Mouse (Mus musculus): ENCODE data around the gene Cdca7l. TPM values are rescaled to one million over a fixed set of nuclear protein-coding genes. Genes with fewer than 3 reads are reported as not detected.

Gene Cdca7l
- total and polyA plus RNA-seq, 3 experiments, result 30.6 to 56.6 (median 55.1) TPM

- Histone ChIP-seq H3K4me2 (ENCODE audit: insufficient read depth, low read depth, poor library complexity, severe bottlenecking) (peak overlapping the region; percentile 85), H3K4me1 (ENCODE audit: control insufficient read depth in 1 of 2, insufficient read depth in 2 of 2) (peaks cover 0 to 36% of the 10 kb centered on the region in 2 experiments; a peak in 3 of 4 replicates), H3K79me2 (replicated peaks; ENCODE audit: control insufficient read depth, extremely low read depth, insufficient read depth, poor library complexity, severe bottlenecking) (peaks cover 3% of the 10 kb centered on the region; the same call in 1 of the 2 replicates), H3K9me3 (replicated peaks; ENCODE audit: low read length) (no peaks in the 10 kb centered on the region), H3K4me3 (replicated peaks in 1 of 3; ENCODE audit: low read depth in 2 of 3, low read length in 2 of 3, poor library complexity in 1 of 3) (peak overlapping the region; percentile 6 to 72 (median 72)), H3K36me3 (replicated peaks in 1 of 2; ENCODE audit: control insufficient read depth in 1 of 2, insufficient read depth in 1 of 2, low read length in 1 of 2) (peaks cover 0 to 16% of the 10 kb centered on the region in 2 experiments), H3K9ac (ENCODE audit: insufficient read depth, low read depth) (no peak overlapping the region; the same call in 1 of the 2 replicates), H3K27ac (ENCODE audit: insufficient read depth, low read depth) (no peak overlapping the region), H3K27me3 (replicated peaks) (no peaks in the 10 kb centered on the region)
- DNase-seq (ENCODE audit: extremely low read depth), result no peak
- dilution Hi-C loops (cut with MboI; ENCODE audit: extremely low pct_ligation_motif_present, extremely low pct_unique_long_range_greater_than_20kb, low sequenced_read_pairs), result no loop called here
- in situ Hi-C loops (cut with MboI; ENCODE audit: low pct_ligation_motif_present, low pct_unique_long_range_greater_than_20kb, low sequenced_read_pairs), result no loop called here
- TF ChIP-seq BHLHE40 (IDR thresholded peaks at IDR 0.05; ENCODE audit: low read depth, low read length) (peak; percentile 52), MAX (IDR thresholded peaks at IDR 0.05; ENCODE audit: low read length) (peak; percentile 29; the same call in 1 of the 2 replicates), ZKSCAN1 (IDR thresholded peaks at IDR 0.05; ENCODE audit: borderline replicate concordance, low read depth, low read length) (no peak)
Measured at GRCm38 (mm10) chr12:117844917-117845316, 40.8 kb downstream of the Cdca7l start.

DNA sequence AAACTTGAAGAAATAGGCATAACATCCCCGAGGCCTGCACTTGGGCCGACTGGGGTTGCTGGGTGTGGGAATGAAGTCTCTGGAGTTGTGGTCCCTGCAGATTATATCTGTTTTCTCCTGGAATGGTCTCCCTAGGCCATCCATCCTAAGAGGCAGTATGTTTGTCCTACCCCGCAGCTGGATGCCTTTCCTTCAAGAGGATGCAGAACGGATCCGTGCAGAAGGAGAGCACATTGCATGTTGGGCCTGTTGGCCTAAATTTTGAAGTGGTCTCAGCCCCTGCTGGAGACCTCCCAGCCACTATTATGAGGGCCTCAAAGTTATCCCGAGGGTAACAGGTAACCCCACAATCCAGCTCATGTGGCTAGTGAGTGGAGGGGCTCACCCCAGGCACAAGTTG, 44.5 kb downstream of the Cdca7l start:
- dilution Hi-C loops (cut with MboI; ENCODE audit: extremely low pct_ligation_motif_present, extremely low pct_unique_long_range_greater_than_20kb, low sequenced_read_pairs), result no loop called here
- in situ Hi-C loops (cut with MboI; ENCODE audit: low pct_ligation_motif_present, low pct_unique_long_range_greater_than_20kb, low sequenced_read_pairs), result no loop called here
- Histone ChIP-seq H3K79me2 (replicated peaks; ENCODE audit: control insufficient read depth, extremely low read depth, insufficient read depth, poor library complexity, severe bottlenecking) (peaks cover 3% of the 10 kb centered on the region; the same call in 1 of the 2 replicates), H3K4me2 (ENCODE audit: insufficient read depth, low read depth, poor library complexity, severe bottlenecking) (no peak overlapping the region), H3K4me1 (ENCODE audit: control insufficient read depth in 1 of 2, insufficient read depth in 2 of 2) (peaks cover 0 to 37% of the 10 kb centered on the region in 2 experiments; a peak in 3 of 4 replicates), H3K27ac (ENCODE audit: insufficient read depth, low read depth) (no peak overlapping the region), H3K9ac (ENCODE audit: insufficient read depth, low read depth) (no peak overlapping the region), H3K27me3 (replicated peaks) (no peaks in the 10 kb centered on the region), H3K36me3 (replicated peaks in 1 of 2; ENCODE audit: control insufficient read depth in 1 of 2, insufficient read depth in 1 of 2, low read length in 1 of 2) (peaks cover 0 to 29% of the 10 kb centered on the region in 2 experiments), H3K4me3 (replicated peaks in 1 of 3; ENCODE audit: low read depth in 2 of 3, low read length in 2 of 3, poor library complexity in 1 of 3) (no peak overlapping the region), H3K9me3 (replicated peaks; ENCODE audit: low read length) (no peaks in the 10 kb centered on the region)
- no peak for TF ChIP-seq CTCF (conservative IDR thresholded peaks at IDR 0.05 in 1 of 2, IDR thresholded peaks at IDR 0.05 in 1 of 2; ENCODE audit: low read depth in 2 of 2, low read length in 2 of 2)
- TF ChIP-seq PAX5 (IDR thresholded peaks at IDR 0.05; ENCODE audit: low read length), result no peak
- TF ChIP-seq RCOR1 (conservative IDR thresholded peaks at IDR 0.05; ENCODE audit: low read depth, low read length), result no peak
- no peak for TF ChIP-seq CHD1 (IDR thresholded peaks at IDR 0.05; ENCODE audit: low read depth, low read length)
- TF ChIP-seq ZMIZ1 (IDR thresholded peaks at IDR 0.05; ENCODE audit: low read depth, low read length), result no peak
- no peak for TF ChIP-seq USF2 (conservative IDR thresholded peaks at IDR 0.05; ENCODE audit: low read depth, low read length)
- no peak for DNase-seq (ENCODE audit: extremely low read depth)

DNA sequence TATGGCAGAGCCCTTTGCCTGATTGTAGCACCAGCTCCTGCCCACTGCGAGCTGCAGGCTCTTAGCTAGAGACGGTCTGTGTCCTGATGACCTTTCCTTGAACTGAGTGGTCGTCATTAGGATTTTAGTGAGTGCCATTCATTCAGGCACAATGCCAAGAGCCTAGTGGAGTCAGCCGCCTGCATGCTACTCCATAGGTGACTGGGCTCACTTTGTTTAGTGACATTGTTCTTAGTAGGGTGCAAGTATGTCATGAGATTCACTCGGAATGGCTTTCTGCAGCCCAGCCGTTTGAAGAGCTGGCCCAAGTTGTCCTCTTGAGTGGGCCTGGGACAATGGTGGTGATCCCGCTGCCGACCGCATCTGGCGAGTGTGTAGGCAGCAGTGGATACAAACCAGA, 46.4 kb downstream of the Cdca7l start:
- H3K27me3 ChIP-seq (replicated peaks), result no peaks in the 10 kb centered on the region
- no peaks in the 10 kb centered on the region for H3K9me3 ChIP-seq (replicated peaks; ENCODE audit: low read length)
- peaks cover 0 to 36% of the 10 kb centered on the region in 2 experiments for H3K36me3 ChIP-seq (replicated peaks in 1 of 2; ENCODE audit: control insufficient read depth in 1 of 2, insufficient read depth in 1 of 2, low read length in 1 of 2)
- H3K4me2 ChIP-seq (ENCODE audit: insufficient read depth, low read depth, poor library complexity, severe bottlenecking), result no peak overlapping the region
- TF ChIP-seq GABPA (IDR thresholded peaks at IDR 0.05; ENCODE audit: insufficient replicate concordance, low read depth, low read length) (no peak), MAFK (IDR thresholded peaks at IDR 0.05; ENCODE audit: insufficient replicate concordance, low read length) (no peak), EP300 (IDR thresholded peaks at IDR 0.05; ENCODE audit: low read length) (no peak), BHLHE40 (IDR thresholded peaks at IDR 0.05; ENCODE audit: low read depth, low read length) (no peak), POLR2A (IDR thresholded peaks at IDR 0.05; ENCODE audit: low read depth, low read length) (no peak), E2F4 (IDR thresholded peaks at IDR 0.05; ENCODE audit: insufficient replicate concordance, low read depth, low read length) (no peak), TCF12 (IDR thresholded peaks at IDR 0.05; ENCODE audit: low read depth, low read length) (no peak), ELF1 (IDR thresholded peaks at IDR 0.05; ENCODE audit: low read depth, low read length) (no peak), PAX5 (IDR thresholded peaks at IDR 0.05; ENCODE audit: low read length) (no peak), UBTF (IDR thresholded peaks at IDR 0.05; ENCODE audit: low read depth, low read length) (no peak), NRF1 (IDR thresholded peaks at IDR 0.05; ENCODE audit: low read depth, low read length) (no peak), SMC3 (IDR thresholded peaks at IDR 0.05; ENCODE audit: low read depth, low read length) (no peak)
- DNase-seq (ENCODE audit: extremely low read depth), result no peak
- no peaks in the 10 kb centered on the region for H3K79me2 ChIP-seq (replicated peaks; ENCODE audit: control insufficient read depth, extremely low read depth, insufficient read depth, poor library complexity, severe bottlenecking)
- H3K4me3 ChIP-seq (replicated peaks in 1 of 3; ENCODE audit: low read depth in 2 of 3, low read length in 2 of 3, poor library complexity in 1 of 3), result no peak overlapping the region
- dilution Hi-C loops (cut with MboI; ENCODE audit: extremely low pct_ligation_motif_present, extremely low pct_unique_long_range_greater_than_20kb, low sequenced_read_pairs), result no loop called here
- in situ Hi-C loops (cut with MboI; ENCODE audit: low pct_ligation_motif_present, low pct_unique_long_range_greater_than_20kb, low sequenced_read_pairs), result no loop called here
- H3K9ac ChIP-seq (ENCODE audit: insufficient read depth, low read depth), result no peak overlapping the region
- H3K4me1 ChIP-seq (ENCODE audit: control insufficient read depth in 1 of 2, insufficient read depth in 2 of 2), result peaks cover 0 to 38% of the 10 kb centered on the region in 2 experiments; a peak in 3 of 4 replicates
- H3K27ac ChIP-seq (ENCODE audit: insufficient read depth, low read depth), result no peak overlapping the region
